Mouse (Mus musculus): ENCODE data around the gene Rsg1. TPM values are rescaled to one million over a fixed set of nuclear protein-coding genes. Genes with fewer than 3 reads are reported as not detected.

Rsg1 gene
- polyA plus RNA-seq, 1 experiment from 2014 or later, result 8.9 TPM

- Histone ChIP-seq H3K36me3 (0 out of 2 replicates have a peak, but pooled peaks cover 3% of the 10 kb centered on the region), H3K9ac (replicated peaks) (peak overlapping the region; percentile 74), H3K4me3 (replicated peaks) (peak overlapping the region; percentile 59), H3K27ac (no peak overlapping the region), H3K4me1 (replicated peaks) (peaks cover 22% of the 10 kb centered on the region), H3K4me2 (replicated peaks) (peak overlapping the region; percentile 90), H3K9me3 (no peaks in the 10 kb centered on the region), H3K27me3 (no peaks in the 10 kb centered on the region)
- WGBS, result 2% methylated on average over 16 of the region's 16 CpGs
- peak; percentile 77 for ATAC-seq
These were observed 638 bp downstream of the Rsg1 start for GRCm38 (mm10) chr4:141214337-141214851.

GRCm38 (mm10) chr4:141219583-141220213 lies 5.9 kb downstream of the Rsg1 start:
- Histone ChIP-seq H3K9ac (replicated peaks) (no peak overlapping the region), H3K27ac (no peak overlapping the region), H3K4me1 (replicated peaks) (peaks cover 3% of the 10 kb centered on the region), H3K4me2 (replicated peaks) (no peak overlapping the region), H3K9me3 (no peaks in the 10 kb centered on the region), H3K36me3 (peaks cover 17% of the 10 kb centered on the region), H3K27me3 (no peaks in the 10 kb centered on the region), H3K4me3 (replicated peaks) (no peak overlapping the region)
- ATAC-seq, result 0 out of 2 replicates have a peak, but pooled peaks have one; percentile 20
- WGBS, result 91% methylated on average over 20 of the region's 20 CpGs

GRCm38 (mm10) chr4:141221848-141222247 lies 8.1 kb downstream of the Rsg1 start:
- Histone ChIP-seq H3K4me2 (replicated peaks) (no peak overlapping the region), H3K27me3 (no peaks in the 10 kb centered on the region), H3K4me1 (replicated peaks) (no peaks in the 10 kb centered on the region), H3K4me3 (replicated peaks) (no peak overlapping the region), H3K9me3 (no peaks in the 10 kb centered on the region), H3K27ac (no peak overlapping the region), H3K36me3 (peaks cover 17% of the 10 kb centered on the region), H3K9ac (replicated peaks) (no peak overlapping the region)
- no peak for ATAC-seq
- WGBS, result 82% methylated on average over 2 of the region's 2 CpGs

- H3K9me3 ChIP-seq, result no peaks in the 10 kb centered on the region
- ATAC-seq, result no peak
- H3K9ac ChIP-seq (replicated peaks), result no peak overlapping the region
- H3K27me3 ChIP-seq, result no peaks in the 10 kb centered on the region
- no peak overlapping the region for H3K4me2 ChIP-seq (replicated peaks)
- no peaks in the 10 kb centered on the region for H3K4me1 ChIP-seq (replicated peaks)
- H3K27ac ChIP-seq, result no peak overlapping the region
- H3K4me3 ChIP-seq (replicated peaks), result no peak overlapping the region
- peaks cover 17% of the 10 kb centered on the region for H3K36me3 ChIP-seq
- WGBS, result 95% methylated on average over 5 of the region's 5 CpGs
These were observed 9.0 kb downstream of the Rsg1 start for GRCm38 (mm10) chr4:141222752-141223151.

GRCm38 (mm10) chr4:141228687-141229086 lies 14.9 kb downstream of the Rsg1 start:
- ATAC-seq, result no peak
- no peaks in the 10 kb centered on the region for H3K4me1 ChIP-seq (replicated peaks)
- H3K9ac ChIP-seq (replicated peaks), result no peak overlapping the region
- 90% methylated on average over 7 of the region's 7 CpGs for WGBS
- H3K4me3 ChIP-seq (replicated peaks), result no peak overlapping the region
- H3K9me3 ChIP-seq, result no peaks in the 10 kb centered on the region
- no peak overlapping the region for H3K27ac ChIP-seq
- no peak overlapping the region for H3K4me2 ChIP-seq (replicated peaks)
- H3K36me3 ChIP-seq, result no peaks in the 10 kb centered on the region
- no peaks in the 10 kb centered on the region for H3K27me3 ChIP-seq

GRCm38 (mm10) chr4:141233196-141233595 lies 19.4 kb downstream of the Rsg1 start:
- 91% methylated on average over 4 of the region's 4 CpGs for WGBS
- H3K27ac ChIP-seq, result no peak overlapping the region
- no peak overlapping the region for H3K9ac ChIP-seq (replicated peaks)
- no peaks in the 10 kb centered on the region for H3K36me3 ChIP-seq
- no peak overlapping the region for H3K4me3 ChIP-seq (replicated peaks)
- H3K9me3 ChIP-seq, result no peaks in the 10 kb centered on the region
- H3K4me2 ChIP-seq (replicated peaks), result no peak overlapping the region
- H3K4me1 ChIP-seq (replicated peaks), result no peaks in the 10 kb centered on the region
- ATAC-seq, result no peak
- peaks cover 22% of the 10 kb centered on the region for H3K27me3 ChIP-seq

GRCm38 (mm10) chr4:141235537-141236111 lies 21.9 kb downstream of the Rsg1 start:
- Histone ChIP-seq H3K27me3 (peaks cover 46% of the 10 kb centered on the region), H3K27ac (no peak overlapping the region), H3K36me3 (no peaks in the 10 kb centered on the region), H3K4me3 (replicated peaks) (no peak overlapping the region), H3K9me3 (no peaks in the 10 kb centered on the region), H3K4me2 (replicated peaks) (no peak overlapping the region), H3K4me1 (replicated peaks) (peaks cover 19% of the 10 kb centered on the region), H3K9ac (replicated peaks) (no peak overlapping the region)
- ATAC-seq, result no peak
- 82% methylated on average over 6 of the region's 6 CpGs for WGBS

GRCm38 (mm10) chr4:141236856-141237255 lies 23.1 kb downstream of the Rsg1 start:
- H3K4me1 ChIP-seq (replicated peaks), result peaks cover 22% of the 10 kb centered on the region
- H3K36me3 ChIP-seq, result no peaks in the 10 kb centered on the region
- no peak overlapping the region for H3K27ac ChIP-seq
- no peak overlapping the region for H3K4me2 ChIP-seq (replicated peaks)
- ATAC-seq, result no peak
- WGBS, result 84% methylated on average over 3 of the region's 3 CpGs
- H3K9me3 ChIP-seq, result no peaks in the 10 kb centered on the region
- H3K4me3 ChIP-seq (replicated peaks), result no peak overlapping the region
- no peak overlapping the region for H3K9ac ChIP-seq (replicated peaks)
- peaks cover 58% of the 10 kb centered on the region for H3K27me3 ChIP-seq

GRCm38 (mm10) chr4:141238492-141239387 lies 25.0 kb downstream of the Rsg1 start:
- peak overlapping the region; percentile 36 for H3K4me3 ChIP-seq (replicated peaks)
- no peak for ATAC-seq
- H3K27ac ChIP-seq, result no peak overlapping the region
- no peaks in the 10 kb centered on the region for H3K9me3 ChIP-seq
- peak overlapping the region; percentile 64 for H3K4me2 ChIP-seq (replicated peaks)
- 4% methylated on average over 20 of the region's 20 CpGs for WGBS
- H3K36me3 ChIP-seq, result no peaks in the 10 kb centered on the region
- H3K27me3 ChIP-seq, result peaks cover 77% of the 10 kb centered on the region
- H3K4me1 ChIP-seq (replicated peaks), result peaks cover 34% of the 10 kb centered on the region
- H3K9ac ChIP-seq (replicated peaks), result peak overlapping the region; percentile 42; the same call in 1 of the 2 replicates

GRCm38 (mm10) chr4:141239388-141240125 lies 25.8 kb downstream of the Rsg1 start, which contains the start of gene Arhgef19:
Gene Arhgef19, plus strand, starts transcription at chr4:141239499.
- Histone ChIP-seq H3K36me3 (no peaks in the 10 kb centered on the region), H3K4me3 (replicated peaks) (peak within 1 kb of the TSS; percentile 36), H3K9me3 (no peaks in the 10 kb centered on the region), H3K4me2 (replicated peaks) (peak within 1 kb of the TSS; percentile 64), H3K4me1 (replicated peaks) (peaks cover 38% of the 10 kb centered on the region), H3K27me3 (peaks cover 84% of the 10 kb centered on the region), H3K9ac (replicated peaks) (peak within 1 kb of the TSS; percentile 42; the same call in 1 of the 2 replicates), H3K27ac (no peak within 1 kb of the TSS)
- WGBS, result 2% methylated on average over 31 of the region's 31 CpGs
- peak; percentile 85 for ATAC-seq

- no peak for ATAC-seq
- Histone ChIP-seq H3K4me2 (replicated peaks) (no peak overlapping the region), H3K36me3 (no peaks in the 10 kb centered on the region), H3K9me3 (no peaks in the 10 kb centered on the region), H3K9ac (replicated peaks) (no peak overlapping the region), H3K27me3 (peaks cover 93% of the 10 kb centered on the region), H3K4me3 (replicated peaks) (no peak overlapping the region), H3K27ac (no peak overlapping the region), H3K4me1 (replicated peaks) (peaks cover 47% of the 10 kb centered on the region)
- WGBS, result 3% methylated on average over 14 of the region's 14 CpGs
These were observed 26.9 kb downstream of the Rsg1 start for GRCm38 (mm10) chr4:141240617-141241016.
